Mouse (Mus musculus): Measurements from ENCODE around the gene Mipep. TPM values are rescaled to one million over a fixed set of nuclear protein-coding genes. Genes with fewer than 3 reads are reported as not detected.

Gene Mipep
- polyA plus RNA-seq, 1 experiment from 2014 or later, result 10.7 TPM

DNA sequence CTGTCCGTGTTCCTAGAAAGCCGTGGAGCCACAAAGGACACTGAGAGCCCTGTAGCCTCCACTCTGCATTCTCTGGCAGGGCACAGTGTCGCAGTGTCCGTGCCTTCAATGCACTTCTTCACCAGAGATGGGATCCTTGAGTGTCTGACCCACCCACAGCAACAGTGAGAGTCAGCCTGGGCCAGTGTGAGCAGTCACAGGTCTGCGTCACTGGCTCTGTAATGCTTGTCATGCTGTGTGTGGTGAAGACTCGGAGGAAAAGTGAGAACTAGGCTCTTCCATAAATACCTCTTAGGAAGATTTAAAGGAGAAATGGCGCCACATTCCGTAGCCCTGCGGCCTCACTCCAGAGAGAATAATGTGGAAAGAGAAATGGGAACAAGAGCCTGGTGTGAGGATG, 84.0 kb downstream of the Mipep start:
- 77% methylated on average over 9 of the region's 9 CpGs for WGBS (ENCODE audit: insufficient replicate concordance)
- H3K36me3 ChIP-seq (replicated peaks), result 0 out of 2 replicates have a peak, but pooled peaks cover 5% of the 10 kb centered on the region
- no peaks in the 10 kb centered on the region for H3K4me1 ChIP-seq (replicated peaks)
- H3K27ac ChIP-seq (replicated peaks), result no peak overlapping the region
- H3K27me3 ChIP-seq, result no peaks in the 10 kb centered on the region
- H3K4me2 ChIP-seq, result no peak overlapping the region
- H3K9me3 ChIP-seq (replicated peaks), result no peaks in the 10 kb centered on the region
- no peak overlapping the region for H3K9ac ChIP-seq
- ATAC-seq (ENCODE audit: insufficient read depth), result no peak
- no peak overlapping the region for H3K4me3 ChIP-seq (replicated peaks)

- Histone ChIP-seq H3K36me3 (replicated peaks) (peaks cover 9% of the 10 kb centered on the region; the same call in 1 of the 2 replicates), H3K4me1 (replicated peaks) (no peaks in the 10 kb centered on the region), H3K4me3 (replicated peaks) (no peak overlapping the region), H3K27me3 (no peaks in the 10 kb centered on the region), H3K4me2 (no peak overlapping the region), H3K9ac (no peak overlapping the region), H3K27ac (replicated peaks) (no peak overlapping the region), H3K9me3 (replicated peaks) (no peaks in the 10 kb centered on the region)
- whole genome bisulfite sequencing (ENCODE audit: insufficient replicate concordance), result 77% methylated on average over 8 of the region's 8 CpGs
- no peak for ATAC-seq (ENCODE audit: insufficient read depth)
These were observed 87.5 kb downstream of the Mipep start for GRCm38 (mm10) chr14:60871831-60872230.

DNA sequence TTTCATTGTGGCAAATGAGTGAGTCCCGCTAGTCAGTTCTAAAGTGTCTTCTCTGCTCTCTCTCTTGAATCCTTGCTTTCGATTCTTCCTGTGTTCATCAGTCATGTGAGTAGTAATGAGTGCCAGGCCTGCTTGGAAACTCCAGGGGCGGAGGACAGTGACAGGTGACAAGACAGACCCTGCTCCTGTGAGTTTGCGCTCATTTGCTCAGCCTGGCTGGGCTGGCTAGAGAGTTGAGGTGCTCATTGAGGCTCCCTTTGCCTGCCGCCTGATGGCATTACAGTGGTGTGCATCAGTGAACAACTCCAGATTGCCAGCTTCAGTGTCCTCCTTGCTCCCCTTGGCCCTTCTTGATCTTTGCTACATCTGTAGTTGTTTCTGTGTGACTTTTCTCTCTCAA, 97.7 kb downstream of the Mipep start:
- 81% methylated on average over 5 of the region's 5 CpGs for WGBS (ENCODE audit: insufficient replicate concordance)
- H3K36me3 ChIP-seq (replicated peaks), result peaks cover 6% of the 10 kb centered on the region

DNA sequence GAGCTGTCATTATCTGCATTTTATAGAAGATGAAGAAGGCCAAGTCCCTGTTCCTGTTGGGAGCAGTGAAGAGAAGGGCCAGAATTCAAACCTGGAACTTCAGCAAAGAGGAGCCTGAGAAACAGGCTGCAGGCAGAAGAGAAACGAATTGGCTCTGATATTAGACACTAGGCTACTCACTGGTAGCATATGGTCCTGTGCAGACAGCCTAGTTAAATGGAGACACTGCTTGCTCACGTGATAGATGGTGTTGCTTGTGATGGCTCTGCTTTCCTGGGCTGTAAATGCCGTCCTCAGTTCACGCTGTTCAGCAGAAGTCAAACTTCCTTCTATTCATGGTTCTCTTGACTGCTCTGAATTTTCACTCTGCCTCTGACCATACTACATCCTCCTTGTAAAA, 98.3 kb downstream of the Mipep start:
- H3K27ac ChIP-seq (replicated peaks), result no peak overlapping the region
- H3K4me1 ChIP-seq (replicated peaks), result no peaks in the 10 kb centered on the region
- no peak overlapping the region for H3K4me2 ChIP-seq
- no peaks in the 10 kb centered on the region for H3K27me3 ChIP-seq
- WGBS (ENCODE audit: insufficient replicate concordance), result 67% methylated on average over 4 of the region's 4 CpGs
- H3K9me3 ChIP-seq (replicated peaks), result no peaks in the 10 kb centered on the region
- H3K4me3 ChIP-seq (replicated peaks), result no peak overlapping the region
- peaks cover 6% of the 10 kb centered on the region for H3K36me3 ChIP-seq (replicated peaks)
- no peak overlapping the region for H3K9ac ChIP-seq
- no peak for ATAC-seq (ENCODE audit: insufficient read depth)

More for the DNA sequence above, 97.7 kb downstream of the Mipep start:
- Histone ChIP-seq H3K4me3 (replicated peaks) (no peak overlapping the region), H3K9me3 (replicated peaks) (no peaks in the 10 kb centered on the region), H3K4me1 (replicated peaks) (no peaks in the 10 kb centered on the region), H3K9ac (no peak overlapping the region), H3K27ac (replicated peaks) (no peak overlapping the region), H3K27me3 (no peaks in the 10 kb centered on the region), H3K4me2 (no peak overlapping the region)
- ATAC-seq (ENCODE audit: insufficient read depth), result no peak

DNA sequence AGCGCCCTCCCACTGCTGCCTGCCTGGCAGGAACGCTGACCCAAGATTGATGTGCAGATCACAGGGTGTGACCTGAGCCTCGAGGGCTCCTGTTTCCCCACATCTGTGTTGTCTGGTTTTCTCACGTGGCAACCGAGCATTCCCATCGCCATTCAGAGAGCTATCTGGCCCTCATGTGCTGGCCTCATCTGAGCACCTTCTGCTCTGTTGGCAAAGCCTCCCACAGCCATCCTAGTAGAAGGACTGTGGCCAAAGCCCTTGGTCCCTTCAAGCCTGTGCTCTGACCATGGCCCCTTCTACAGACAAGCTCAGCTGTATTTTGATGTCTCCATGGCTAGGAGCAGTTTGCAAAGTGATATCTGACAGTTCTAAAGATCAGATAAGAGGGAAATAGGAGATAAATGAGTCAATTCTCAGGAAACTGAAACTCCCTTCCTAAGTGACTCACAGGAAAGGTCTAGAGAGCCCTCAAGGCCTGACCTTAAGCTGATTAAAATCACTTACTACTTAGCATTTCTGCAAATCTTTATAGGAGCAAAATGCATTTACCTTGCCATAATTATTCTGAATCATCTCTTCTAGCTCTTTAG, 101.1 kb downstream of the Mipep start:
- H3K9ac ChIP-seq, result no peak overlapping the region
- no peak overlapping the region for H3K27ac ChIP-seq (replicated peaks)
- no peaks in the 10 kb centered on the region for H3K4me1 ChIP-seq (replicated peaks)
- H3K4me2 ChIP-seq, result no peak overlapping the region
- no peak for ATAC-seq (ENCODE audit: insufficient read depth)
- no peaks in the 10 kb centered on the region for H3K9me3 ChIP-seq (replicated peaks)
- WGBS (ENCODE audit: insufficient replicate concordance), result 68% methylated on average over 6 of the region's 6 CpGs
- H3K27me3 ChIP-seq, result no peaks in the 10 kb centered on the region
- H3K36me3 ChIP-seq (replicated peaks), result peaks cover 9% of the 10 kb centered on the region
- no peak overlapping the region for H3K4me3 ChIP-seq (replicated peaks)

DNA sequence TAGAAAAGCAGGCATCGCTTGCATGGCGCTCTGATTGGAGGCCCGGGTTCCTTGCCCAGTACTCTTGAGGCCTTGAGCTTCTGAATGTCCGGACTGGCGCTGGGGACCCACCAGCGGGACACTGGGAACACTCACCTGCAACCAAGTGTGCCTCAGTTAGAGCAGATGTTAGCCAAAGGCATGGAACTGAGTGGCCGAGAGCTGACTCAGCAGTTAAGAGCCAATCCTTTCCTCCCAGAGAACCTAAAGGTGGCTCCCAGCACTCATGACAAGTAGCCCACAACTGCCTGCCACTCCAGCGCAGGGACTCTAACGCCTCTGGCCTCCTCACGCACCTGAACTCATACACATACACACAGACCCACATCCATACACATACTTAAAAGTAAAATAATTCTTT, 109.5 kb downstream of the Mipep start:
- no peaks in the 10 kb centered on the region for H3K36me3 ChIP-seq (replicated peaks)
- H3K27ac ChIP-seq (replicated peaks), result no peak overlapping the region
- H3K4me3 ChIP-seq (replicated peaks), result no peak overlapping the region
- 76% methylated on average over 10 of the region's 10 CpGs for WGBS (ENCODE audit: insufficient replicate concordance)
- no peaks in the 10 kb centered on the region for H3K27me3 ChIP-seq
- no peak overlapping the region for H3K9ac ChIP-seq
- no peak overlapping the region for H3K4me2 ChIP-seq
- H3K4me1 ChIP-seq (replicated peaks), result no peaks in the 10 kb centered on the region
- H3K9me3 ChIP-seq (replicated peaks), result no peaks in the 10 kb centered on the region
- ATAC-seq (ENCODE audit: insufficient read depth), result no peak

DNA sequence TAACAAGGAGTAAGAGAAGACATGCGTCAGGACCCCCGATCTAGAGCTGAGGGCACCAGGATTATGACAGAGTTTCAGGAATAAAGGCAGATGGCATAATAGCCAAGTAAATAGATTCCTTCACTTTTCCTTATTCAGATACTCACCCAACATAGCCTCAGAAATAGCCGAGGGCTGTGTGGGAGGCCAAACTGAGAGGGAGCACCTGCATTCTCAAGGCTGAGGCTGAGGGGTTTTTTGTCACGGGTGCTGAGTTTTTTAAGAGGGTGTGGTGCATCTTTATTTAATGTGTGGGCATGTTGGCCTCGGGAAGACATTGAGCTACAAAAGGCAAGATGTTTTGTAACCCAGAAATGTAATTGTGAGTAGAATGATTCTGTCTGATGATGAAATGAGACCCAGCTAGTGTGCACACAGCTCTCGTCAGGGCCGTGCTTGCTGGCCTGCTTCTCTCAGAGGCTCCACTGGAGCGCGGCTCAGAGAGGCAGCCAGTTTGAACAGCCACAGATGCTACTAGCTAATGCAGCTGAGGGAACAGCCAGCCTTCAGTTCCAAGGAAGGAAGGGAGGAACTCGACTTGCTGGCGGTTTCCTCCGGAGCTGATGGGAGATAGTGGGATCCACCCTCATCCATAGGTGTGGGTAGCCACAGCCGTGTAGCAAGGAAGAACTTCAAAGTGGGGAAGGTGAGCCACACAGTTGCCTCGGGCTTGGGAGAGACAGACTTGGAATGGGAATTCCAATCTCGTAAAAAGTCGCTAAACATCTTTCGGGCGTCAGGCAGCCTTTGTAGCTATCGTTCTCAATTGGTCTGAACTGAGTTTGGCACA, 111.0 kb downstream of the Mipep start:
- no peak overlapping the region for H3K4me3 ChIP-seq (replicated peaks)
- no peak for ATAC-seq (ENCODE audit: insufficient read depth)
- no peaks in the 10 kb centered on the region for H3K27me3 ChIP-seq
- no peak overlapping the region for H3K9ac ChIP-seq
- H3K4me2 ChIP-seq, result no peak overlapping the region
- H3K4me1 ChIP-seq (replicated peaks), result no peaks in the 10 kb centered on the region
- H3K27ac ChIP-seq (replicated peaks), result no peak overlapping the region
- WGBS (ENCODE audit: insufficient replicate concordance), result 71% methylated on average over 19 of the region's 19 CpGs
- no peaks in the 10 kb centered on the region for H3K9me3 ChIP-seq (replicated peaks)
- no peaks in the 10 kb centered on the region for H3K36me3 ChIP-seq (replicated peaks)

GRCm38 (mm10) chr14:60898086-60898667, 113.8 kb downstream of the Mipep start:
- Histone ChIP-seq H3K27ac (replicated peaks) (no peak overlapping the region), H3K9me3 (replicated peaks) (no peaks in the 10 kb centered on the region), H3K4me1 (replicated peaks) (no peaks in the 10 kb centered on the region), H3K9ac (no peak overlapping the region), H3K36me3 (replicated peaks) (no peaks in the 10 kb centered on the region), H3K4me3 (replicated peaks) (no peak overlapping the region), H3K4me2 (no peak overlapping the region), H3K27me3 (no peaks in the 10 kb centered on the region)
- no peak for ATAC-seq (ENCODE audit: insufficient read depth)
- 80% methylated on average over 5 of the region's 5 CpGs for WGBS (ENCODE audit: insufficient replicate concordance)

DNA sequence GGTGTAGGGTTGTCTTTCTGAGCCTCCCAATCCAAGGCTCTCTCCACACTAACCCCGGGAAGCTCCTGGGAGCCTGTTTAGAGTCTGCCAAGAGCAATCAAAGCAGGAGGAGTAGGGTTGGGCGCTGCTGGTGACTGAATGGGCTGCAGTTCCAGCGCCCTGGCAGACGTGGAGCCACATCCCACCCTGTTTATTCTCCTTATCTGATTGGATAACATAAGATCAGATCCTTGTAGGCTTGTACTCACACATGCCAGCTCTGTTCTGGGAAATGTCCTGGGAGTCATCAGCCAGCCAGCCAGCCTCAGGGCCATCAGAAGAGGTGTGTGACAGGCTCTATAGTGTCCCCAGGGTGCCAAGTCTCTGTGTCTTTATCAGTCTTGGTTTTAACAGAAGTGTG, 120.1 kb downstream of the Mipep start:
- H3K4me1 ChIP-seq (replicated peaks), result no peaks in the 10 kb centered on the region
- H3K4me2 ChIP-seq, result no peak overlapping the region
- no peaks in the 10 kb centered on the region for H3K27me3 ChIP-seq
- no peak overlapping the region for H3K4me3 ChIP-seq (replicated peaks)
- H3K9ac ChIP-seq, result no peak overlapping the region
- no peak for ATAC-seq (ENCODE audit: insufficient read depth)
- no peaks in the 10 kb centered on the region for H3K36me3 ChIP-seq (replicated peaks)
- no peak overlapping the region for H3K27ac ChIP-seq (replicated peaks)
- WGBS (ENCODE audit: insufficient replicate concordance), result 53% methylated on average over 4 of the region's 4 CpGs
- no peaks in the 10 kb centered on the region for H3K9me3 ChIP-seq (replicated peaks)

- H3K36me3 ChIP-seq (replicated peaks), result no peaks in the 10 kb centered on the region
- H3K4me1 ChIP-seq (replicated peaks), result no peaks in the 10 kb centered on the region
- H3K27me3 ChIP-seq, result no peaks in the 10 kb centered on the region
- ATAC-seq (ENCODE audit: insufficient read depth), result no peak
- H3K27ac ChIP-seq (replicated peaks), result no peak overlapping the region
- H3K4me2 ChIP-seq, result no peak overlapping the region
- H3K9me3 ChIP-seq (replicated peaks), result no peaks in the 10 kb centered on the region
- no peak overlapping the region for H3K9ac ChIP-seq
- 68% methylated on average over 10 of the region's 10 CpGs for WGBS (ENCODE audit: insufficient replicate concordance)
- H3K4me3 ChIP-seq (replicated peaks), result no peak overlapping the region
These were observed 122.3 kb downstream of the Mipep start for GRCm38 (mm10) chr14:60906421-60907374.

GRCm38 (mm10) chr14:60909351-60909750, 125.0 kb downstream of the Mipep start:
- WGBS (ENCODE audit: insufficient replicate concordance), result 68% methylated on average over 4 of the region's 4 CpGs
- H3K9me3 ChIP-seq (replicated peaks), result no peaks in the 10 kb centered on the region
- H3K27me3 ChIP-seq, result no peaks in the 10 kb centered on the region
- H3K4me2 ChIP-seq, result no peak overlapping the region
- no peak overlapping the region for H3K9ac ChIP-seq
- no peaks in the 10 kb centered on the region for H3K36me3 ChIP-seq (replicated peaks)
- H3K27ac ChIP-seq (replicated peaks), result no peak overlapping the region
- H3K4me3 ChIP-seq (replicated peaks), result no peak overlapping the region
- H3K4me1 ChIP-seq (replicated peaks), result no peaks in the 10 kb centered on the region
- no peak for ATAC-seq (ENCODE audit: insufficient read depth)
